Mouse (Mus musculus) E14TG2a.4 (cell line): ENCODE measurements around the gene Zfp954.

Source experiments
- H3K27me3 ChIP-seq: 2 replicates; pipeline ENCODE4 v1.6.1; 2014; ENCODE audit warnings: low read length, control low read depth; ENCODE audit not compliant: insufficient read depth
- H3K36me3 ChIP-seq: 2 replicates; pipeline ENCODE4 v1.6.1; 2014; ENCODE audit warnings: low read length, control low read depth; ENCODE audit not compliant: insufficient read depth
- H3K4me1 ChIP-seq: replicated peaks from 2 replicates; pipeline ENCODE4 v1.6.1; 2014; ENCODE audit warnings: low read depth, low read length, control low read depth
- H3K4me3 ChIP-seq: replicated peaks from 2 replicates; pipeline ENCODE4 v1.5.1; 2014; ENCODE audit warnings: mild to moderate bottlenecking, low read length
- H3K9me3 ChIP-seq: 2 replicates; pipeline ENCODE4 v1.6.1; 2014; ENCODE audit warnings: low read length, control low read depth
- CTCF ChIP-seq: conservative IDR thresholded peaks from 2 replicates; pipeline ENCODE4 v1.5.1; 2014; ENCODE audit warnings: low read length
- NANOG ChIP-seq: IDR thresholded peaks from 2 replicates; pipeline ENCODE4 v1.6.1; 2014; ENCODE audit warnings: borderline replicate concordance, low read length, mixed read lengths
- POU5F1 ChIP-seq: IDR thresholded peaks from 2 replicates; pipeline ENCODE4 v1.6.1; 2014; ENCODE audit warnings: low read length, borderline replicate concordance

Zfp954 gene

GRCm38 (mm10) chr7:7108501-7108900, 12.8 kb downstream of the Zfp954 start:
- H3K4me3 ChIP-seq = peak overlapping the region; percentile 67
- H3K4me1 ChIP-seq = peaks cover 7% of the 10 kb centered on the region
- H3K9me3 ChIP-seq = peaks cover 15% of the 10 kb centered on the region
- 0 out of 2 replicates have a peak, but pooled peaks cover under 1% of the 10 kb centered on the region for H3K36me3 ChIP-seq
- H3K27me3 ChIP-seq = no peaks in the 10 kb centered on the region
- TF ChIP-seq NANOG (no peak), CTCF (no peak), POU5F1 (no peak)
